Mouse (Mus musculus) testis, adult 2 months (tissue): ENCODE measurements at regions not wholly inside any gene's neighbourhood (a gene's known extent, or its start where the extent isn't known, plus 50 kb on each side); places are given as distances from the start of the nearest gene placed in this dataset.

Experiments used
- H3K27ac ChIP-seq: fragments of 200-500 bp; 2 replicates; pipeline ENCODE4 v1.5.1; 2012; ENCODE audit warnings: low read depth, low read length; ENCODE audit not compliant: control insufficient read depth, insufficient read depth
- H3K27me3 ChIP-seq: fragments of 200-500 bp; 2 replicates; pipeline ENCODE4 v1.6.1; 2012; ENCODE audit warnings: mild to moderate bottlenecking, low read length, moderate library complexity; ENCODE audit not compliant: control insufficient read depth, insufficient read depth
- H3K36me3 ChIP-seq: fragments of 200-500 bp; 2 replicates; pipeline ENCODE4 v1.6.1; 2012; ENCODE audit warnings: mild to moderate bottlenecking, low read length; ENCODE audit not compliant: control insufficient read depth, insufficient read depth
- H3K4me1 ChIP-seq: fragments of 200-500 bp; 2 replicates; pipeline ENCODE4 v1.6.1; 2012; ENCODE audit warnings: low read length; ENCODE audit not compliant: control insufficient read depth, insufficient read depth
- H3K4me3 ChIP-seq: fragments of 200-500 bp; 2 replicates; pipeline ENCODE4 v1.5.1; 2012; ENCODE audit warnings: low read depth, mild to moderate bottlenecking, low read length, moderate library complexity, mixed read lengths; ENCODE audit not compliant: control insufficient read depth
- CTCF ChIP-seq: fragments of 200-500 bp; IDR thresholded peaks from 2 replicates; pipeline ENCODE4 v1.5.1; 2012; ENCODE audit warnings: low read depth, mild to moderate bottlenecking, inconsistent platforms, low read length, moderate library complexity; ENCODE audit not compliant: control insufficient read depth, insufficient read depth, insufficient replicate concordance
- POLR2A ChIP-seq: fragments of 200-500 bp; IDR thresholded peaks from 2 replicates; pipeline ENCODE4 v1.6.1; 2012; ENCODE audit warnings: low read depth, mild to moderate bottlenecking, inconsistent platforms, low read length, moderate library complexity; ENCODE audit not compliant: control insufficient read depth

DNA sequence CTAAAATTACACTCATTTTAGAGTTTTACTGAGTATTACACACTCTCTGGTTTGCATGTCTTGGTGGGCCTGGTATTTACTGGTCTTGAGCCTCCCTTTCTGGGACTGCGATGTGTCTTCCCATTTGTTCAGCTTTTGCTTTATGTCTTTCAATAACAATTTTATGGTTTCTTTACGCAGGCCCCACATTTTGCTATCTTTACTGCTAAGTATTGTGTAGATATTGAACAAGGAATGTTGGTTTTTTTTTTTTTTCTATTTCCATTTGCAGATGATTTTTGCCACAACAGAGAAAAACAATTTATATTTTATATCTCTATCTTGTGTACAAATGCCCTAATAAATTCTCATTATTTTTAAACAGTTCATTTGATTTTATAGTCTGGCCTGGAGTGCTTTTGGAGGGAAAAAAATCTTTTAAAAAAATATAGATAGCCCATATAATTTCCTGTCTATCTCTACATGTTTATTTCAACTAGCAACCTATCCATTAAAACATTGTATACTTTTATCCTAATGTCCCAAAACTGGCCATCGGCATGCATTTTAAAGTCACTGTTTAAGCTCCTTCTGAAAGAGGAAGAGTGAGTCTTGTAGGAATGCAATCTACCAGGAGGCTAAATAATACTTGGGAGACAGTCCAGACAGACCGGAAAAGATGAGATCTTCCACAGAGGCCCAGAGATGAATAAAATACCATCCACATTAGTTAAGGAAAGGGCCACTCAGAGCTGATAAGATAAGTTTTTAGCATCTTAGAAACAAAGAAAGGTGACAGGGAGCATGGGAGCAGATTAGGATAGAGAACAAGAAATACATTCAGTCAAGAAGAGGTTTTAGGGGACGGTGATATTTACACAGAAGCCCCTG lies 149.1 kb downstream of the Rchy1 start:
- H3K27ac ChIP-seq = no peak overlapping the region
- H3K4me3 ChIP-seq = no peak overlapping the region
- no peak for TF ChIP-seq POLR2A
- TF ChIP-seq CTCF = no peak
- peaks cover 5% of the 10 kb centered on the region; the same call in 1 of the 2 replicates for H3K4me1 ChIP-seq
- no peaks in the 10 kb centered on the region for H3K27me3 ChIP-seq
- no peaks in the 10 kb centered on the region for H3K36me3 ChIP-seq

DNA sequence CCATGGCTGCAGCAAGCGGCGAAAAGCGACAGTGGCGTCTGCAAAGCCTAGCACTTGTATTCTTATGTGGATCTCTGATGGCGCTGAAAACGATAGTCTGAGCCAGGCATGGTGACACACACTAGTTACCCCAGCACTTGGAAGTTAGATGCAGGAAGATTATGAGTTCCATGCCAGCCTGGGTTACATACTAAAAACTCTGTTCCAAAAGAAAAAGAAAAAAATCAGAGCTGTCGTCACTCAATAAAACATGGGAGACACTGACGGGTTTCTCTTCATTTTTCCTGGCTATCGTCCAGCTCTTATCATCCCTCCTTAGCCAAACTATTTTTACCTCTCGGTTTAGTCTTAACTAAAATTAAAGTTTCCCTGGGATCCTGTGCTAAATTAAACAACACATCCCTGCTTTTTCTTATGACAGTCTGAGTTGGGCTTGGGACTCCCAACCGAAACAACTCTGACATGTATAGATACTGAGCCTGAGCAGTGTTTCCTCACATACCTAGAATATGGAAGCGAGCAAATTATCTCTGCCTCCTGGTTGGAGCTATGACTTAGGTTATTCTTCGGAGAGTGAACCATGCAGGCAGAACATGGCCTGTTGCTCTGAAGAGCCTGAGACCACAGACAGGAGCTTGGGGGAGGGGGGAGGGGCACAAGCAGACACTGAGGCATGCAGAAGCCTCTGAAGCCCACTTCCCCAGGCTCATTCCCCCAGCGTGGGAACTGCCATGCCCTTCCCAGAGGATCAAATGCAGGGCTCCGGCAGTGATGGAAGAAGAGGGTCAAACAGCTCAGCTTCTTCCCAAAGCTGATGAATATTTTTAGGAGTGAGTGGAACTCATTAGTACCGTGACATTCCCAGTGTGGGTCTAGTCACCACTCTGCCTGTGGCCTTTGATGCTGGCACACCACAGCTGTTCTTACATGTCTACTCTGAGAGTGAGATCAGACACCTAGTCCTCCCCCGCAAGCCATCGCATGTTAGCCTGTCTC lies 155.5 kb downstream of the Rchy1 start:
- no peak overlapping the region for H3K4me3 ChIP-seq
- H3K27ac ChIP-seq = no peak overlapping the region
- no peaks in the 10 kb centered on the region for H3K27me3 ChIP-seq
- TF ChIP-seq CTCF = no peak
- no peak for TF ChIP-seq POLR2A
- no peaks in the 10 kb centered on the region for H3K36me3 ChIP-seq
- no peaks in the 10 kb centered on the region for H3K4me1 ChIP-seq

DNA sequence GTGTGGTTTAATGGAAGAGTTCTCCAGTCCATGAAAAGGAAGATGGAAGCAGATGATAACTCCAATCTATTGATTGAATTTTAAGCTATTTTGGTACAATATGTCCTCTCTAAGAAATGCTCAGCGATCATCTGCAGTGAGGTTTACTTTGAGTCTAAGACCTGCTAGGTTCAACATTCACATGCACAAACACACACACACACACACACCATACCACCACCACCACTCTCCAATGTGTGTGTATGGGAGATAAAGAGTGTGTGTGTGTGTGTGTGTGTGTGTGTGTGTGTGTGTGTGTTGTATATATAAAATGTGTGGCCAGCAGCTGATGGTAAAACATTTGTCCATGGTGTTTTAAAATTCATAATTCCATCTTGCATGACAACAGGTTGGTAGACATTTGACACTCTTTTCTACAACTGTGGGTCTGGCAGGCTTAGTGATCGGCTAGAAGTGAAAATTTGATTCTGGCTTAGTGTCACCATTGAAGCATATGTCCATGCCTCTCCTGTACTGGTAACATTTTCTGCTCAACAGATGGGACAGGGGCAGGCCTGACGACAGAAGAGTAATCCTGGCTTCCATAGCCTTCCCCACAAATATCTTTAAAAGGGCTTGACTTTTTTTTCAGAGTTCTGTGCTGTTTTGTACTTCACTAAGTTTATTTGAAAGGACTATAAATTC lies 161.4 kb downstream of the Rchy1 start:
- H3K27ac ChIP-seq = no peak overlapping the region
- no peak for TF ChIP-seq CTCF
- TF ChIP-seq POLR2A = no peak
- H3K27me3 ChIP-seq = no peaks in the 10 kb centered on the region
- H3K4me1 ChIP-seq = no peaks in the 10 kb centered on the region
- no peaks in the 10 kb centered on the region for H3K36me3 ChIP-seq
- H3K4me3 ChIP-seq = no peak overlapping the region

- no peak overlapping the region for H3K27ac ChIP-seq
- no peaks in the 10 kb centered on the region for H3K27me3 ChIP-seq
- H3K4me1 ChIP-seq = no peaks in the 10 kb centered on the region
- TF ChIP-seq POLR2A (no peak), CTCF (no peak)
- H3K36me3 ChIP-seq = no peaks in the 10 kb centered on the region
- H3K4me3 ChIP-seq = no peak overlapping the region
Observed at GRCm38 (mm10) chr5:91797362-91797761, 165.5 kb downstream of the Rchy1 start.

DNA sequence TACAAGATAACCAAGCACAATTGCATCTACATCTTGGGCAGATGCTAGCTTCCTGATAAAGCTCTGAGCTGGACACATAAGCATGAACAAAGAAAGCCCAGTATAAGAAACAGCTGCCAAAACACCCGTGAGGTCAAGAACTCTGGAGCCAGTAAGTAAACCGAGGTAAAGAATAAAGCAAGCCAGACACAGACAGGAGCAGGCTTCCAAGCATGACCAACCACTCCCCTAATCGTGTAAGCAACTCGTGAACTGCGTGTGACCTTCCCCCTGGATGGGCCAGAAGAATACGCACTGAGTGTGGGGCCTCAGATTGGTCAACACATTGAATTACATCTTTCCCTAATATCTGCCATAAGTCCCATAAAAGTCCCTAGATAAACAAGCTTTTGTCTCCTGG lies 170.1 kb downstream of the Rchy1 start:
- no peaks in the 10 kb centered on the region for H3K36me3 ChIP-seq

GRCm38 (mm10) chr5:91790412-91790811 lies 172.5 kb downstream of the Rchy1 start:
- no peak overlapping the region for H3K4me3 ChIP-seq
- no peaks in the 10 kb centered on the region for H3K27me3 ChIP-seq
- H3K4me1 ChIP-seq = no peaks in the 10 kb centered on the region
- no peak for TF ChIP-seq CTCF
- TF ChIP-seq POLR2A = no peak
- H3K36me3 ChIP-seq = no peaks in the 10 kb centered on the region
- H3K27ac ChIP-seq = no peak overlapping the region

More for the DNA sequence above, 170.1 kb downstream of the Rchy1 start:
- no peak overlapping the region for H3K27ac ChIP-seq
- no peaks in the 10 kb centered on the region for H3K4me1 ChIP-seq
- no peak for TF ChIP-seq POLR2A
- no peak for TF ChIP-seq CTCF
- no peaks in the 10 kb centered on the region for H3K27me3 ChIP-seq
- H3K4me3 ChIP-seq = no peak overlapping the region
